Mouse (Mus musculus) adrenal gland, adult 8-10 months (tissue): ENCODE measurements around the gene Vmn1r70. TPM values are rescaled to one million over a fixed set of nuclear protein-coding genes. Genes with fewer than 3 reads are reported as not detected.

Source experiments
- DNase-seq: peaks from one replicate; pipeline ENCODE4 v3.0.0; 2022
- total RNA-seq, 4 experiments: library from RNA; stranded (reverse); gene quantifications; 2 replicates each; pipeline ENCODE4 v1.2.4; 2022

The Vmn1r70 gene
- total RNA-seq: not detected

DNA sequence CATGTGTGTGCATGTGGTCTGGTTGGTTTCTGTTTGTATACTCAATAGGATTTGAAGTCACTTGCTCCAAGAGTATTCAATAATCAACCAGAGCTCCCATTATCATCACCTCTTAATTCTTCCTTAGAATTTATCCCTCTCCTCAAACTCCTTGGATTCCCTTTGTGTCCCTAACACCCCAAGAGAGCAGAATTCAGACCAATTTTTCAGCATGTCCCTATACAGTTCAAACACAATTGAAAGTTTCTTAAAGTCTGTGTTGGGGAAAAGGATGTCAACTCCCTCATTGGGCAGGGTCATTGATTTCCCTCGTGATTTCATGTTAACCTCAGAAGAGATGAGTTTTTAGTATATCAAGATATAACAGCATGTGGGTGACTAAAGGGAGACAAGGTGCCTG is at the start of gene Vmn1r70:
TSS of gene Vmn1r70 (plus strand) at position 301 of the 400 bp plus-strand sequence.
- no peak for DNase-seq

DNA sequence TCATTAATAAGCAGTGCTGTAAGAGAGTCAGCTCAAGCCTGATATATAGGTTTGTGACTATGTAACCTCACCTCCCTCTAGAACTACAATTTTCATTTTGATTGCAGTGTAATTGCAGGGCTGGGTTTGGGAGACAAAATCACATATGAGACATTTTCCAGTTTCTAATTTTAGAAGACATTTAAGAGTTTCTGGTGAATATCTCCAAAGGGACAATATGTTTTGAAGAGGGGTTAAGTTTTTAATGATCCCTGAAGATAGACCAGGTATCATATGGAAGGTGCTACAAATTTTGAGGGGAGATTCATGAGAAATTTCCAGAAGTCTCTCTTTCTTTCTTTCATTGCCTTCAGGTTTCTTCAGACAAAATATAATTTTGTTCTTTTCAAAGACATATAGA is 17.8 kb upstream of the Vmn1r70 start, which contains the start of gene Vmn1r69:
TSS of gene Vmn1r69 (minus strand) at position 101 of the 400 bp plus-strand sequence.
- DNase-seq: no peak

Other genes with a start within 250 kb of the Vmn1r70 start
- not detected for gene Vmn1r67, start 188.2 kb upstream of the Vmn1r70 start, total RNA-seq
- 1 to 10 TPM; 2.6 to 5.8 (median 3.6) TPM for gene Zik1, start 136.1 kb upstream of the Vmn1r70 start, total RNA-seq
- gene Vmn1r68, start 73.0 kb upstream of the Vmn1r70 start, total RNA-seq: not detected
- gene Vmn1r69, start 17.9 kb upstream of the Vmn1r70 start, total RNA-seq: not detected
- not detected for gene Nlrp4b, start 56.3 kb downstream of the Vmn1r70 start, total RNA-seq
- not detected for gene Vmn1r71, start 122.8 kb downstream of the Vmn1r70 start, total RNA-seq